Mouse (Mus musculus): Measurements from ENCODE around the gene Ranbp17. TPM values are rescaled to one million over a fixed set of nuclear protein-coding genes. Genes with fewer than 3 reads are reported as not detected.
A peak's percentile ranks its signal among the peaks of the same experiment; 100 is the strongest.

Gene Ranbp17
- polyA plus RNA-seq (2012; rRNA removed), result 6.6 and 7.2 TPM in 2 replicates

DNA sequence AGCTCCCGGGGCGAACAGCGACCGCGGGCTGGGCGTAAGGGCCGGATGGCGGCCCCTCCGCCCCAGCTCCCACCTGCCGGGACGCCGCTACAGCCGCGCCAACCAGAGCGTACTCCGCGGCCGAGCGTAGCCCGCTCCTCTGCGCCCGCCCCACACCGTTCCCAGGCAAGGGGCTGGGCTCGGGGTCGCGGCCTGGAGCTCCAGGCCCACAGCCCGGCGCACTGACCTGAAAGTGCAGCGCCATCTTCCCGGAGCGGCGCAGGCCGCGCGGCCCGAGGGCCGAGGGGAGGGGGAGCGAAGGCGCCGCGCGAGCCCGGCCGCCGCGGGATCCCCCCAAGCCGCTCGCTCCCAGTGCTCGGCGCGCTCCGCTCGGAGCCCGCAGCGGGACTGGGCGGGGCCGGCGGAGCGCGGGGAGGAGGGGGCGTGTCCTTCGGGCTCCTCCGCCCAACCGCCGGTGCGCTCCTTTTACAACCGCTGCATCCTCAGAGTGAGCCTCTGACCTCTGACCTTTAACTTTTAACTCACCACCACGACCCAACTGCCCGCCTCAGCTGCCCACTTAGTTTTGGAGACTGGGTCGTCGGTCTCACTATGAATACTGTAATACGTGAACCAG, at the start of gene Ranbp17:
Gene Ranbp17, minus strand, starts transcription at position 371 of the 616 bp plus-strand sequence.
- DNase-seq (ENCODE audit: low read depth), result peak; percentile 79
- TF ChIP-seq CTCF (IDR thresholded peaks at IDR 0.05; ENCODE audit: borderline replicate concordance, extremely low read depth, insufficient read depth, insufficient read length), result no peak
- TF ChIP-seq POLR2A (IDR thresholded peaks at IDR 0.05; ENCODE audit: borderline replicate concordance, extremely low read depth, insufficient read depth, insufficient read length, poor library complexity, severe bottlenecking), result peak; percentile 52; the same call in 1 of the 2 replicates

DNA sequence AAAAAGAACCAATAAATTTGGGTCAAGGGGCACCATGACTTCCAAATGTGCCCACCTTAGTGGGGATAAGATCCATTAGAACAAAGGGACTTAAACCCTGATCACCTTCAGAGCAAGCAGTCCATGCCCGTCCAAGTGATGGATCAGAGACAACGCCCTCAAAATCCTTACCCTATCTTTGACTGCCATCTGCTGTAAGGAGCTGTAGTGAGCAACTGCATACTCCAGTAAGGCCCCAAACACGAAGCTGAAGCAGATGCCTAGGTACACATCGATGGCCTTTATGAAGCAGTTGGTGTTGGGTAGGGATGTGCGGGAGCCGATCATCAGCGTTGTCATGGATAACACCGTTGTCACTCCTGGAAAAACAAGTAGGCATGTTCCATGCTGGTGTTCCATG, 40.6 kb upstream of the Ranbp17 start:
- DNase-seq (ENCODE audit: low read depth), result peak; percentile 31
- TF ChIP-seq POLR2A (IDR thresholded peaks at IDR 0.05; ENCODE audit: borderline replicate concordance, extremely low read depth, insufficient read depth, insufficient read length, poor library complexity, severe bottlenecking) (no peak), CTCF (IDR thresholded peaks at IDR 0.05; ENCODE audit: borderline replicate concordance, extremely low read depth, insufficient read depth, insufficient read length) (peak; percentile 34; the same call in 1 of the 2 replicates)

DNA sequence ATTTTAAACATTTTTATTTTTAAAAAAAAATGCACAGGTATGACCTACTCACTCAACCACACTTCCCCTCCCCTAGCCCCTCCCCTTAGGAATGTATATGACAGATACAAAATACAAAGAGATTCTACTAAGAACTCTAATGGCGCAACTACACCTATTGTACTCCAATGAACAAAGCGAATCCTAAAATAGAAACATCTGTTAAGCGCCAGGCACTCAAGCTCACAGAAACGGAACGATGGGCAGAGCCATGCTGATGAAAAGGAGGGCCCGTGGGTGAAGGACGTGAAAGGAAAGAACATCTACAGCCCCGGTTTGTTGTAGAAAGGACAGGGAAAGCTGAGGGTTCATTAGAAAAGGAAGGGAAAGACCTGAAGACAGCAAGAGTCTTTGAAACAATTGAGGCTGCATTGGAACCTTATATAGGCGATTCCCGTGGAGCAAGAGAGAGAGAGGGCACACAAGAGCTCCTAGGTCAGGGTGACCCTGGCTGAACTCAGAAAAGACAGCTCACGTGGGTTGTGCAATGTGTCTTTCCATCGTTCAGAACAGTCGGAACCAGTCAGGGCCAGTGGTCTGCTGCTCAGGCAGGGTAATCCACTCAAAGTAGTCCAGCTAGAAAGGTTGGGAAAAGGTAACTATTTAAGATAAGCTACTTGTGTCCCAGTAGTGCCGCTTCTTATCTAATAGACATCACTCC, 37.5 kb upstream of the Ranbp17 start:
- no peak for DNase-seq (ENCODE audit: low read depth)
- TF ChIP-seq POLR2A (IDR thresholded peaks at IDR 0.05; ENCODE audit: borderline replicate concordance, extremely low read depth, insufficient read depth, insufficient read length, poor library complexity, severe bottlenecking) (no peak), CTCF (IDR thresholded peaks at IDR 0.05; ENCODE audit: borderline replicate concordance, extremely low read depth, insufficient read depth, insufficient read length) (no peak)

DNA sequence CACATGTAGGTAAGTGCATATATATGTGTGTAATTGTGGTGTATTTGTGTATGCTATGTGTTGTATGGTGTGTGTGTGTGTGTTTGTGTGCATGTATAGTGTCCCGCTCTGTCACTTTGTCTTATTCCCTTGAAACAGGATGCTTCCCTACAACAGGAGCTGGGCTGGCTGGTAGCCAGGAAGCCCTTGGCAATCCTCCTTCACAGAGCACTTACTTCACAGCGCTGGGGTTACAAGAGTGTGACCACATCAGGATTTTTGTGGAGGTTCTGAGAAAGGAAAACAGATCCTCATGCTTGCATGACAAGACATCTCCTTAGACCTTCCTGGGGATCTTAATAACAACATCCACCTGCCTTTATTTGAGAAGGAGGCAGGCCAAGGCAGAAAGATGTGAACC, 33.8 kb upstream of the Ranbp17 start:
- peak; percentile 32 for DNase-seq (ENCODE audit: low read depth)
- TF ChIP-seq CTCF (IDR thresholded peaks at IDR 0.05; ENCODE audit: borderline replicate concordance, extremely low read depth, insufficient read depth, insufficient read length) (no peak), POLR2A (IDR thresholded peaks at IDR 0.05; ENCODE audit: borderline replicate concordance, extremely low read depth, insufficient read depth, insufficient read length, poor library complexity, severe bottlenecking) (no peak)

DNA sequence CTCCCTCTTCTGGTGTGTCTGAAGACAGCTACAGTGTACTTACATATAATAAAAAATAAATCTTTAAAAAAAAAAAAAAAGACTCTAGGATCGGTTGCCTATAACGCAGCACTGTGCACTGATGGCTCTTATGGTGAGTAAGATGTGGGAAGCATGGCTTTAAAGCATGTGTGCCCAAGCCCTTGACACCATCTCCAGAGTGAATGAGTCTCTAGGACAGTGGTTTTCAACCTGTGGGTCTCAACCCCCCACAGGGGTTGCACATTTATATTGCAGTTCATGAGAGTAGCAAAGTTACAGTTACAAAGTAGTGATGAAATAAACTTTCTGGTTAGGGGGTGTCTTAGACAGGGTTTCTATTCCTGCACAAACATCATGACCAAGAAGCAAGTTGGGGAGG, 31.4 kb upstream of the Ranbp17 start:
- DNase-seq (ENCODE audit: low read depth), result no peak
- no peak for TF ChIP-seq POLR2A (IDR thresholded peaks at IDR 0.05; ENCODE audit: borderline replicate concordance, extremely low read depth, insufficient read depth, insufficient read length, poor library complexity, severe bottlenecking)
- TF ChIP-seq CTCF (IDR thresholded peaks at IDR 0.05; ENCODE audit: borderline replicate concordance, extremely low read depth, insufficient read depth, insufficient read length), result no peak

DNA sequence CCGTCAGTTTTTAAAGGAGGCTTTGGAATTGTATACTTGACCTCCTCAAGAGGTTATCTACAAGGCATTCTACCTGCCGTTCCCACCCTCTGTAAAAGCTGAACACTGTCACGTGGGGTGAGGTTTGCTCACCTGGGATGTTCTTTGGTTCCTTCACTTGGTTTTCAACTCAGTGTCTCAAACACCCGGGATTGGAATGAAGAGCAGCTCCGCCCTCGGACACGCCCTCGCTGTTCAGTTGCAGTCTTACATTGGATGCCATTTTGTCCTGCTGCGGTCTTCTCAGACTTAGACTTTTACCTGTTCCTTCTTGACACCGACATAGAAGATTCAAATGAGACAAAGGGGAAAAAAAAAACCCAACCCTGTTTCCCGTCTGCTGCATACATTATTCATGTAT, 30.6 kb upstream of the Ranbp17 start:
- DNase-seq (ENCODE audit: low read depth), result no peak
- TF ChIP-seq POLR2A (IDR thresholded peaks at IDR 0.05; ENCODE audit: borderline replicate concordance, extremely low read depth, insufficient read depth, insufficient read length, poor library complexity, severe bottlenecking) (no peak), CTCF (IDR thresholded peaks at IDR 0.05; ENCODE audit: borderline replicate concordance, extremely low read depth, insufficient read depth, insufficient read length) (no peak)

DNA sequence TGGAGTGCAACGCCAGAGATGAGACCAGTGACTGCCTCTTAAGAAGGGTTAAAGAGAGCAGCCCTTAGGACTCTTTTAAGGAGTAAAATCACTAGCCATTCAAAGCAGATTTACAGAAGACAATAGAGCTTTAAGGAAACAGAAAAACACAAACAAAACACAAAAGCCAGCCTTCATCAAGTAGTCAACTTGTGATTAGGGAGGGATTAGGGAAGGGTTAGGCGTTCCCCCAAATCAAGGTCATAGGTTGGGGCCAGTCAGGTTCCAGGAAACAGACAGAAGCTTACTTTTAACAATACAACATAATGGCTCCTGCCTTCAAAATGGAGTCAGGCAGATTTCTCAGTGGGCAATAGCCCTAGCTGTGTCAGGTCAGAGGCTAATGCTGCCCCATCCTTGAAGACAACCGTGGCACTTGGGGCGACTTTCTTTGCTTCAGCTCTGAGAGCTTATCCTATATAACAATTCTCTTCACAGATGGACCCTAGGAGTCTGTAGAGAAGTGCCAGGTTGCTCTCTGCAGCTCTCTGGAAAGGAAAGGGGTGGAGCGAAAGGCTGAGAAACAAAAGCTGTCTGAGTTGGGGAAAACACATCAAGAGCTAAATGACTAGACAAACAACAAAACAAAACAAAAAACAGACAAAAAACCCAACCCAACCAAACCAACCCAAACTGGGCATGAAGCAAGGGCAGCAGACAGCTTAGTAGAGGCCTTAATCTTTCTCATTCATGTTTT, 24.0 kb upstream of the Ranbp17 start:
- TF ChIP-seq CTCF (IDR thresholded peaks at IDR 0.05; ENCODE audit: borderline replicate concordance, extremely low read depth, insufficient read depth, insufficient read length) (no peak), POLR2A (IDR thresholded peaks at IDR 0.05; ENCODE audit: borderline replicate concordance, extremely low read depth, insufficient read depth, insufficient read length, poor library complexity, severe bottlenecking) (no peak)
- DNase-seq (ENCODE audit: low read depth), result no peak

DNA sequence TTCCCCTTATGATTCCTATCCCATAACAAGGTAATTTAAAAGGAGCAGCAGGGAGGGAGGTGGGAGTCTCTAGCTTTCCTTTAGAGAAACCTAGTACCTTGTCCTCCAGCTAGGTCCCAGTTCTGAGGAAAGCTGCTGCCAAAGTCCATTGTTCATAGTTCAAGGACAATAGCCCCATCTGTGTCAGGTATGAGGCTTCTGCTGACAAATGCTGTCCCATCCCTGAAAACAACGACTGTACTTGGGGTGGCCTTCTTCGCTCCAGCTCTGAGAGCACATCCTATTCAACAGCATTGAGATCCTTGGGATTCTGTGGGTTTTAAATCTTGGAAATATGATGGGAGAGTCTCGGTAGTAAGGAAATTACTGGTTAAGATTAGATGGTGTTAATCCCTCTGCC, 23.1 kb upstream of the Ranbp17 start:
- DNase-seq (ENCODE audit: low read depth), result no peak
- no peak for TF ChIP-seq POLR2A (IDR thresholded peaks at IDR 0.05; ENCODE audit: borderline replicate concordance, extremely low read depth, insufficient read depth, insufficient read length, poor library complexity, severe bottlenecking)
- no peak for TF ChIP-seq CTCF (IDR thresholded peaks at IDR 0.05; ENCODE audit: borderline replicate concordance, extremely low read depth, insufficient read depth, insufficient read length)

DNA sequence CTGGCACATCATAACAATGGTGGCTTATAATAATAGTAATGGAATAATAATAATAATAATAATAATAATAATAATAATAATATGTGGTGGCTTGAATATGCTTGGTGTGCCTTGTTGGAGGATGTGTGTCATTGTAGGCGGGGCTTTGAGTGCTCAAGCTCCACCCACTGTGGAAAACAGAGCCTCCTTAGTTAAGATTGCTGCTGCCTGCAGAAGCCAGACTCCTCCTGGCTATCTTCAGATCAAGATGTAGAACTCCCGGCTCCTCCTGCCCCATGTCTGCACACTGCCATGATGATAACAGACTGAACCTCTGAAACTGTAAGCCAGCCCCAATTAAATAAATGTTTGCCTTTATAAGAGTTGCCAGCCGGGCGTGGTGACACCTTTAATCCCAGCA, 21.0 kb upstream of the Ranbp17 start:
- no peak for DNase-seq (ENCODE audit: low read depth)
- TF ChIP-seq CTCF (IDR thresholded peaks at IDR 0.05; ENCODE audit: borderline replicate concordance, extremely low read depth, insufficient read depth, insufficient read length), result no peak
- TF ChIP-seq POLR2A (IDR thresholded peaks at IDR 0.05; ENCODE audit: borderline replicate concordance, extremely low read depth, insufficient read depth, insufficient read length, poor library complexity, severe bottlenecking), result no peak

DNA sequence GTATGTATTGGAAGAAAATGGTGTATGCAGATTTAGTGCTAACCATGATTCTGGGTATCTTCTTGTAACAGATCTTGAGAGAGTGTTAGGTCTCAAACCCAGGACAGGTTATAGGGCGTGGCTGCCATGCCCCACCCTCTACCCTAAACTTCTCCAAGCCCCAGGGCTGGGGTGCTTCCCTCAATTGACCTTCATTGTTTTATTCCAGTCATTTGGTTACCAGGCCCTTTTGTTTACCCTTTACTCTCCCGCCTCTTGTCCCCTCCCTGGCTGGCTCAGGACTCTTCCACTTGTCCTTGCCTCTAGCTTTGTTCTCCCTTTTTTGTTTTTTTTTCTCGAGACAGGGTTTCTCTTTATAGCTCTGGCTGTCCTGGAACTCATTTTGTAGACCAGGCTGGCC, 20.0 kb upstream of the Ranbp17 start:
- TF ChIP-seq POLR2A (IDR thresholded peaks at IDR 0.05; ENCODE audit: borderline replicate concordance, extremely low read depth, insufficient read depth, insufficient read length, poor library complexity, severe bottlenecking) (no peak), CTCF (IDR thresholded peaks at IDR 0.05; ENCODE audit: borderline replicate concordance, extremely low read depth, insufficient read depth, insufficient read length) (no peak)
- DNase-seq (ENCODE audit: low read depth), result no peak

DNA sequence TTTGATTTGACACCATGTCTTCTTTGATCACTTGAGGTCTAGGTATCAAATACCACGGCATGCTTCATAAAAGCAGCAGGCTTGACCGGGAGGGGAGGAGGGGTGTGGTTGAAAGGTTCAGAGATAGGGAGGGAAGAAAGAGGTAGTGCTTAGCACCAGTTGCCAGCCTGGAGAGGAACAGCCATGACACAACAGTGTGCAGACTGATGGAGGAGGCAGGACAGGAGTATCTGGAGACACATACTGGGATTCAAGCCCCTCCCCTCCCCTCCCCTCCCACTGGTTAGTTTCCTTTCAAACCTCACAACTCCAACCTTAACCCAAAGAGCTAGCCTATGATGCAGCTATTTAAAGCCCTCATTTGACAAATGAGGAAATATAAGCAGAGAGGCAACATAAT, 16.0 kb upstream of the Ranbp17 start:
- TF ChIP-seq POLR2A (IDR thresholded peaks at IDR 0.05; ENCODE audit: borderline replicate concordance, extremely low read depth, insufficient read depth, insufficient read length, poor library complexity, severe bottlenecking) (no peak), CTCF (IDR thresholded peaks at IDR 0.05; ENCODE audit: borderline replicate concordance, extremely low read depth, insufficient read depth, insufficient read length) (no peak)
- DNase-seq (ENCODE audit: low read depth), result no peak
